In genomic region chr3:88983921-88984381, GRCm38 (mm10) we compare ENCODE assay signal across 10 mouse cellular contexts. TPM values are rescaled to one million over a fixed set of nuclear protein-coding genes. Genes with fewer than 3 reads are reported as not detected.
DNase-seq lines count a peak whose midpoint lies in the region; ATAC-seq lines count a peak whose summit lies in the region.
"Had no signal": no experiment of that assay in that cellular context is flagged by ENCODE, and none has a peak within 500 bp of the region (broad histone marks: within the 10 kb centered on the region; RNA-seq: fewer than 3 reads in every experiment).

No protein-coding gene starts in this region.

- no peak overlapping the region for H3K4me3 ChIP-seq in forebrain, embryonic 14.5 days (ENCODE audit: low read depth, low read length)
- H3K4me3 ChIP-seq: heart, embryonic 12.5 days had no signal

- no peak overlapping the region for H3K9ac ChIP-seq in forebrain, embryonic 14.5 days (ENCODE audit: low read length)
- H3K9ac ChIP-seq: heart, embryonic 12.5 days had no signal

- peaks cover 5% of the 10 kb centered on the region for H3K4me1 ChIP-seq in forebrain, embryonic 14.5 days (ENCODE audit: control insufficient read depth, insufficient read depth, low read length)
- H3K4me1 ChIP-seq: heart, embryonic 12.5 days had no signal

- H3K36me3 ChIP-seq in forebrain, embryonic 14.5 days (ENCODE audit: control insufficient read depth, insufficient read depth, low read length): peaks cover 41% of the 10 kb centered on the region

- intact Hi-C loops in gastrocnemius, postnatal 14 days (cut with DNase I; ENCODE audit: low total_unique reads): no loop called here

- H3K27me3 ChIP-seq in forebrain, embryonic 14.5 days (replicated peaks; ENCODE audit: control insufficient read depth, insufficient read depth, low read length): no peaks in the 10 kb centered on the region
- H3K27me3 ChIP-seq: heart, embryonic 12.5 days had no signal

- WGBS in forebrain, embryonic 14.5 days: 22% methylated on average over 4 of the region's 4 CpGs

- no peak overlapping the region; the same call in 1 of the 2 replicates for H3K27ac ChIP-seq in forebrain, embryonic 14.5 days (ENCODE audit: low read depth, low read length)

- no peak overlapping the region for H3K4me2 ChIP-seq in forebrain, embryonic 14.5 days (ENCODE audit: low read length)
- H3K4me2 ChIP-seq: heart, embryonic 12.5 days had no signal

- peak; percentile 54 for ATAC-seq in forebrain, embryonic 14.5 days
- ATAC-seq in monocyte, adult 5-6 weeks (replicated peaks; ENCODE audit: insufficient number of reproducible peaks, low FRiP score, low TSS enrichment, poor library complexity, severe bottlenecking): no peak
- ATAC-seq in cerebellum, adult (ENCODE audit: insufficient number of reproducible peaks, low FRiP score, low TSS enrichment): no peak

- peak; percentile 17 for DNase-seq in gastrocnemius, adult 18-20 months (ENCODE audit: low spot score)
- no peak for DNase-seq in gastrocnemius, postnatal 14 days
- peak; percentile 23 for DNase-seq in urinary bladder, postnatal 14 days (ENCODE audit: low spot score)
- no peak for DNase-seq in urinary bladder, postnatal 4 days (ENCODE audit: low spot score in 2 of 2)
- DNase-seq in forebrain, embryonic 14.5 days (ENCODE audit: low spot score): peak; percentile 76
- peak; percentile 13 for DNase-seq in skeletal muscle tissue, adult 2 months (ENCODE audit: low read depth, low spot score)
- DNase-seq: kidney, adult 18-20 months had no signal

- no peaks in the 10 kb centered on the region for H3K9me3 ChIP-seq in forebrain, embryonic 14.5 days (replicated peaks; ENCODE audit: control insufficient read depth, low read length)
- H3K9me3 ChIP-seq: heart, embryonic 12.5 days had no signal

RNA-seq across cellular contexts. Expression of gene Dap3, which starts 33.0 kb away (rescaled TPM):
- 10 to 100 TPM; 64.8 to 74.2 TPM for total RNA-seq in gastrocnemius, adult 18-20 months (2021)
- total RNA-seq in gastrocnemius, postnatal 14 days (2021): 10 to 100 TPM; 58.7 to 62.5 TPM
- polyA plus RNA-seq in forebrain, embryonic 14.5 days (2014; fragmentation: Nextera tagmentation; extraction: Ambion mirVana): 147 and 159 TPM in 2 replicates
- 38.3 to 58.2 TPM (median 53.2 TPM) in 3 replicates for total RNA-seq in monocyte, adult 5-6 weeks (2017)

RNA-seq across cellular contexts. Expression of gene Ash1l, which starts 33.5 kb away (rescaled TPM):
- total RNA-seq in gastrocnemius, adult 18-20 months (2021): 10 to 100 TPM; 31.0 to 33.3 TPM
- 10 to 100 TPM; 24.4 to 24.7 TPM for total RNA-seq in gastrocnemius, postnatal 14 days (2021)
- 13.6 and 18.1 TPM in 2 replicates for polyA plus RNA-seq in forebrain, embryonic 14.5 days (2014; fragmentation: Nextera tagmentation; extraction: Ambion mirVana)
- 40.6 to 78.1 TPM (median 41.7 TPM) in 3 replicates for total RNA-seq in monocyte, adult 5-6 weeks (2017)

Comparison
In these comparisons a context has a peak if more than half of its experiments do, and no peak if none do; other contexts are left out.
1. DNase-seq: peak in gastrocnemius, adult 18-20 months (single experiment), urinary bladder, postnatal 14 days (single experiment), forebrain, embryonic 14.5 days (single experiment) and skeletal muscle tissue, adult 2 months (single experiment); none in gastrocnemius, postnatal 14 days (single experiment) and urinary bladder, postnatal 4 days (0 of 2).